Mouse (Mus musculus) splenic B cell, adult 2 months (primary cell): Measurements from ENCODE around the gene Cacnb4.

Experiments
- DNase-seq: peaks from one replicate; pipeline ENCODE4 v3.0.0-alpha.2; 2011; ENCODE audit warnings: low read depth, low spot score
- H3K27me3 ChIP-seq: 2 replicates; pipeline ENCODE4 v1.6.1; 2012; ENCODE audit warnings: mild to moderate bottlenecking, low read length, moderate library complexity, mixed read lengths; ENCODE audit not compliant: control insufficient read depth, poor library complexity, insufficient read depth, severe bottlenecking
- H3K36me3 ChIP-seq: 2 replicates; pipeline ENCODE4 v1.6.1; 2012; ENCODE audit warnings: mild to moderate bottlenecking, low read length, moderate library complexity, mixed read lengths; ENCODE audit not compliant: control insufficient read depth, poor library complexity, insufficient read depth, severe bottlenecking

Gene Cacnb4

GRCm38 (mm10) chr2:52483496-52483895 lies 193.1 kb downstream of the Cacnb4 start:
- Histone ChIP-seq H3K36me3 (no peaks in the 10 kb centered on the region), H3K27me3 (no peaks in the 10 kb centered on the region)
- DNase-seq, result no peak

GRCm38 (mm10) chr2:52480476-52480875 lies 196.2 kb downstream of the Cacnb4 start:
- Histone ChIP-seq H3K27me3 (no peaks in the 10 kb centered on the region), H3K36me3 (no peaks in the 10 kb centered on the region)
- no peak for DNase-seq

DNA sequence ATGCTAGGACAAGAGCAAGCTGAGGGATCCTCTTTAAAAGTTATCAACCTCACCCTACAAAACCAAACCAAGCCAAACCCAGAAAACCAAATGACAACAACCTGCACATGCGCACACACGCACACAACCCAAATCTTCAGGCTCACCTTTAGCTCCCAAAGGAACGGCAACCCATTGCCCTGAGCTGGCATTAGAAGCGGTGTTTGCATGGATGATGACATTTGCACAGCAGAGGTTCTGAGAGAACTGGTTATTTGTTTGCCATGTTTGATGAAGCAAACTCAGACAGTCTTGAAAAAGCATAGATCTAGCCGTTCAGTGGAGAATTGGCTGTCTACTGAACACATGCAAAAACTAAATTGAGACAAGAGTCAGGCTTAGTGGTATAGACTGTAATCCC lies 198.1 kb downstream of the Cacnb4 start:
- Histone ChIP-seq H3K36me3 (no peaks in the 10 kb centered on the region), H3K27me3 (no peaks in the 10 kb centered on the region)
- no peak for DNase-seq

- no peak for DNase-seq
- Histone ChIP-seq H3K27me3 (no peaks in the 10 kb centered on the region), H3K36me3 (no peaks in the 10 kb centered on the region)
Measured at GRCm38 (mm10) chr2:52477550-52477907, 199.1 kb downstream of the Cacnb4 start.

DNA sequence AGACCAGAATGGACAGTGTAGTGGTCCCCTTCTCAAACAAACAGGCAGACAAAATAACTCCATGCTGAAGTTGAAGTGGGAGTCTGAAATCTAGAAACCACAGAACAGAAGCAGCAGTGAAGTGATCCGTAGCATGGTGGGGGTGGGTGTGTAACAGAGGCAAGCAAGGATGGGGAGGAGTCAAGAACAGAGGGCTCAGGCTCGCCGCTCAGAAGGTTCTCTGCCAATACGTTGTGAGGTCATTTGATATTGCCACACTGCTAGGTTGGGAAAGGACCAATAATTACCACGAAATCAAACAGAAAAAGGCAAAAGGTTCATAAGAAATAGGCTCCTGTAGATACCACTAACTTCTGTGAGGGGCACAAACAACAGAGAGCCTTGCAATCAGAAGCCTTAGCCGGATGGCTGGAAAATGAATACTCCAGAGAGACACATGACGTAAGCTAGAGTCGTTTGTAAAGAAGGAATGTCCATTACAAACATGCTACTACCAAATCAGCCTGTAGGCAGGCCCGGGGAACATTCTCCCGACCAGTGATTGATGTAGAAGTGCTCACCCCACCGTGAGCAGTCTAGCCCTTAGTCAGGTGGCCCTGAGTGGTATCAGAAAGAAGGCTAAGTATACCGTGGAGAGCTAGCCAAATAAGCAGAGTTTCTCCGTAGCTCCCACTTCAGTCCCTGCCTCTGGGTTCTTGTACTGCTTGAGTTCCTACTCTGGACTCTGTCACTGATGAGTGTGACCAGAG lies 199.7 kb downstream of the Cacnb4 start:
- DNase-seq, result peak; percentile 36
- no peaks in the 10 kb centered on the region for H3K27me3 ChIP-seq
- H3K36me3 ChIP-seq, result no peaks in the 10 kb centered on the region

GRCm38 (mm10) chr2:52475854-52476253 lies 200.8 kb downstream of the Cacnb4 start:
- H3K27me3 ChIP-seq, result no peaks in the 10 kb centered on the region
- no peaks in the 10 kb centered on the region for H3K36me3 ChIP-seq
- DNase-seq, result no peak

DNA sequence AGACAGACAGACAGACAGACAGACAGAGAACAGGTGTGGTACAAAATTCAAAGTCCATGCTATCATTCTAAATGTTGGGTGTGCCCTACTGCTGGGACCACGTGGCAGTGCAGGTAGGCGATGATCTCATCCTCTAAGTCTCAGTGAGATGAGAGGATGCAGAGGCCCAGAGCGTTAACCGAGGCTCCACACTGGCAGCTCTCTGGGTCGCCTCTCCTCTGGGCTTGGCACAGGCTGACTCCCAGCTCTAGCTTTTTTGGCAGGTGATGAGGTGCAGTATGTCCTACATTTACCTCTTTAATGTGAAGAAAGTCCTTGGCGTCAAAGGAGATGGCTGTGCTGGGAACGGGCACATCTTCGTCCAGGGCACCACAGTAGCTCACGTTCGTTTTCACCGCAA lies 202.1 kb downstream of the Cacnb4 start:
- DNase-seq, result no peak
- Histone ChIP-seq H3K36me3 (no peaks in the 10 kb centered on the region), H3K27me3 (no peaks in the 10 kb centered on the region)

GRCm38 (mm10) chr2:52471545-52472291 lies 204.9 kb downstream of the Cacnb4 start:
- Histone ChIP-seq H3K27me3 (no peaks in the 10 kb centered on the region), H3K36me3 (no peaks in the 10 kb centered on the region)
- DNase-seq, result no peak

- no peaks in the 10 kb centered on the region for H3K27me3 ChIP-seq
- no peaks in the 10 kb centered on the region for H3K36me3 ChIP-seq
- no peak for DNase-seq
Measured at GRCm38 (mm10) chr2:52470044-52470560, 206.5 kb downstream of the Cacnb4 start.

GRCm38 (mm10) chr2:52467629-52468028 lies 209.0 kb downstream of the Cacnb4 start:
- H3K36me3 ChIP-seq, result no peaks in the 10 kb centered on the region
- DNase-seq, result no peak
- H3K27me3 ChIP-seq, result no peaks in the 10 kb centered on the region

DNA sequence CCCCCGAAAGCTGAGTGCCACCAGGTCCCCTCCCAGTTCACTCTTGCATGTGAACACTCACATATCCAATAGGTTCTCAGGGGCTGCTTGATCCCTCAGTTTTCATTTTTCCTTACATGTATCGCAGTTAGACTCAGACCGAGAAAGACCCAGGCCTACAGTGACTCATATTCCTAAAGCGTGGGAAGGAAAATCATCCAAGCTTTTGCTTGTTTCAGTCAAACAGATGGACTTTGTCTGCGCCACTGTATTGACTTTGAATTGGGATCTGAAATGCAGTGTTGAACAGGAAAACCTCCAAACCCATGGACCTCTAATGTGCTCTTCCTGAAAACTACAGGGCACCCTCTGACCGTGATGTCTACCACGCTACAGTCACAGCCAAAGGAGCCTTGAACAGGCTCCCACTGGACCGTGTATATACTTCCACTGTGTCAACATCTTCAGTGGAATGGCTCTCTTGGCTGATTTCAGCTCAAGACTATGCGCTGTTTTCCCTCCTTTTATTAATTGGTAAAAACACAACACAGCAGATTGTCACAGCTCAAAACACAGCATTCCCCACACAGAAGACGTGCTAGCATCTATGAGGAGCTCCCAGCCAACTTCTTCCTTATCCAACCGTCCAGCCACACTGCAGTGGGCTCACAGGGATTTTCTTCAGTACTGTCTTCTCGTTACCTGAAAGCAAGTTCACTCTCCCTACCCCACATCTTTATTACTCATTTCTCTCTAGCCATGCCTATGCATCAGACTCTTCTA lies 215.2 kb downstream of the Cacnb4 start:
- H3K36me3 ChIP-seq, result no peaks in the 10 kb centered on the region
- H3K27me3 ChIP-seq, result no peaks in the 10 kb centered on the region
- no peak for DNase-seq

DNA sequence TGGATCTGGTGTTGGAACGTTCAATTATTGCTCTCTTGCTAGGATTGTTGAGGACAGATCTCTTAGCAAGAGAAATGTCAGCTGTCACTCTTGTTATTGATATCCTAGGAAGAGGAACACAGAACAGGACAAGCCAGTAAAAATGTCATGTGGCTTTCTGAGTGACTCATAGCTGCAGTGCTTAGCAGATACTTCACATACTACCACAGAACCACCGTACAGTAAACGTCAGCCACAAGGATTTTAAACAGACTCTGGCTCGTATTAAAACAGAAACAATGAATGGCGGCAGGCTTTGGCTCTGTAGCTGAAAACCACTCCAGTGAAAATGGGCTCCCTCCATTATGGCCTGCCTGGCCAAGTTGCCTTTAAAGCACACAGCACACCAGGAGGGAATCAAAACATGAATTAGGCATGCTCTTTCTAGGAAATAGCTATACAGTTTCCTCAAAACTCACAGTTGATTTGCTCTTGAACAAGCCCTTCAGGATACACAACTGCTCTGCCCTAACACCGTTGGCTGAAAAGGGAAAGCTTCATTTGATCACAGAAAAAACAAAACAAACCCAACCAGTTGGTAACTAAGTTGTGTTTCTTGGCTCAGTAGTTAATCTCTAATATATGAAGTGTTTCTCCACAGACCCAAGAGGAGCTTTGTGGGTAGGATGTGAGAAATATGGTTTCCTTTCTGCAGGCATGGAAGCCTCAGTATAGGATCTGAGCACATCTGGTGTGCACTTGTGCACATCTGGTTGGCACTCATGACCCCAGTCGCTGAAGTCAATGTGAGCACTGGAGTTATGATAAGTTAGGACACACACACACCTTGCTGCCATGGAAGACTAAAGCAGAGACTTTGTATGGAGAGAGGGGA lies 220.8 kb downstream of the Cacnb4 start:
- no peaks in the 10 kb centered on the region for H3K27me3 ChIP-seq
- no peak for DNase-seq
- H3K36me3 ChIP-seq, result no peaks in the 10 kb centered on the region

DNA sequence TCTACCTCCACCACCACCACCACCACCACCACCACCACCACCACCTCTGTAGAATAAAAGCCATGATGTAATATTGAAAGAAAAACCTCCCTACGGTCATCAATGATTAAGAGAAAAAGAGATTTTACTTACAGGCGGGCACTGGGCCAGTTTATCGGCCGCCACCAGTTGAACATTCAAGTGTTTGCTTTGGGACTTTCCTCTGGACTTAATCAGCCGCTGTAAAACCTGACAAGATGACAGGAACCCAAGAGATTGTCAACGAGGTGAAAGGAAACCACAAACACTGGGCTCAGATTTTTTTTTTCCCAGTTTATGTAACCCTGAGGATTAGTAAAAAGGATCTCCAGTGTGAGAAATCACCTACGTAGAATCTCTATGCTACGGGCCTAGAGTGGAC lies 226.8 kb downstream of the Cacnb4 start:
- no peak for DNase-seq
- no peaks in the 10 kb centered on the region for H3K27me3 ChIP-seq

DNA sequence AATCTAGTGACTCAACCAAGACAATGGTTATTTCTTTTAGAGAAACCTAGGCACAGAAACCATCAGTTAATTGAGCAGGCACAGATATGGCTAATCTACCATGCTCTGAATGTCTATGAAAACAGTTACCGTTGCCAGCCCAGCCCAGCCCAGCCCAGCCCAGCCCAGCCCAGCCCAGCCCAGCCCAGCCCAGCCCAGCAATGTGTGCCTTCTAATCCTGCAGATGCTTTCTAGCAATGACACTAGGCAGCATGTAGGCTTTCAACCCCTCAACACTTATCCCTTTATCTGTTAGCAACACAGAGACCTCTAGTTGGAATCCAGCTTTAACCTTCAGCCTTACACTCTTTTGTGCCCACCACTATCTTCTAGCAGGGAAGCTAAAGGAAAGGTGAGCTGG lies 227.7 kb downstream of the Cacnb4 start:
- DNase-seq, result no peak
- no peaks in the 10 kb centered on the region for H3K36me3 ChIP-seq
- no peaks in the 10 kb centered on the region for H3K27me3 ChIP-seq

More for the DNA sequence above, 226.8 kb downstream of the Cacnb4 start:
- no peaks in the 10 kb centered on the region for H3K36me3 ChIP-seq
